Mouse (Mus musculus): ENCODE results near the gene Zfp628.

Gene Zfp628

GRCm38 (mm10) chr7:4940068-4940479, 25.1 kb downstream of the Zfp628 start:
- peak; percentile 68 for DNase-seq (ENCODE audit: low spot score)

- no peak for DNase-seq (ENCODE audit: low spot score)
Observed at GRCm38 (mm10) chr7:4942673-4943072, 27.7 kb downstream of the Zfp628 start.

GRCm38 (mm10) chr7:4943223-4943815, 28.3 kb downstream of the Zfp628 start:
- peak; percentile 82 for DNase-seq (ENCODE audit: low spot score)

- no peak for DNase-seq (ENCODE audit: low spot score)
Observed at GRCm38 (mm10) chr7:4947855-4948254, 32.8 kb downstream of the Zfp628 start.

DNA sequence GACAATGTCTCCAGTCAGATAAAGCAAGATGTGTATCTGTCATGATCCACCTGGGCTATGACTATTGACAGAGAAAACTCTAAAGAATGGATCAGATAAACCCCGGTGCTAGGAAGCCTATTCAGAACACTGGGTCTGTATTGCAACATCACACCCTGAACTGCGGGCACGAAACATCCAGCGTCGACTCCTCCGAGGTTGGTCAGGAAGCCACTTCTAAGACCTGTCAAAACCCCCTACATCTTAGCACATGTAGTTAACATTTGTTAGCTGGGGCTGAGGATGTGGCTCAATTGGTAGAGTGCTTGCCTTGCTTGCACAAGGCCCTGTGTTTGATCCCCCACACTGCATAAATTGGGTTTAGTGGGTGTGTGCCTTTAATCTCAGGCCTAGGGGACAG, 33.4 kb downstream of the Zfp628 start:
- no peak for DNase-seq (ENCODE audit: low spot score)

- DNase-seq (ENCODE audit: low spot score) = no peak
Observed at GRCm38 (mm10) chr7:4950561-4951342, 35.7 kb downstream of the Zfp628 start.

- DNase-seq (ENCODE audit: low spot score) = no peak
Observed at GRCm38 (mm10) chr7:4953815-4954445, 38.9 kb downstream of the Zfp628 start.

GRCm38 (mm10) chr7:4957361-4957760, 42.3 kb downstream of the Zfp628 start:
- DNase-seq (ENCODE audit: low spot score) = no peak

GRCm38 (mm10) chr7:4963527-4963926, 48.5 kb downstream of the Zfp628 start:
- DNase-seq (ENCODE audit: low spot score) = no peak

GRCm38 (mm10) chr7:4964272-4964671, 49.3 kb downstream of the Zfp628 start, which contains the start of gene Sbk2:
Gene Sbk2, minus strand, starts transcription at chr7:4964406.
- peak; percentile 45 for DNase-seq (ENCODE audit: low spot score)

- no peak for DNase-seq (ENCODE audit: low spot score)
Observed at GRCm38 (mm10) chr7:4964988-4965387, 50.0 kb downstream of the Zfp628 start.

GRCm38 (mm10) chr7:4971068-4971467, 56.1 kb downstream of the Zfp628 start, which contains the start of gene Sbk3:
Gene Sbk3, minus strand, starts transcription at chr7:4971168.
- no peak for DNase-seq (ENCODE audit: low spot score)

Measured in spleen, adult 12 weeks (tissue).